Mouse (Mus musculus): ENCODE data around the gene Capn2.

Capn2 gene

DNA sequence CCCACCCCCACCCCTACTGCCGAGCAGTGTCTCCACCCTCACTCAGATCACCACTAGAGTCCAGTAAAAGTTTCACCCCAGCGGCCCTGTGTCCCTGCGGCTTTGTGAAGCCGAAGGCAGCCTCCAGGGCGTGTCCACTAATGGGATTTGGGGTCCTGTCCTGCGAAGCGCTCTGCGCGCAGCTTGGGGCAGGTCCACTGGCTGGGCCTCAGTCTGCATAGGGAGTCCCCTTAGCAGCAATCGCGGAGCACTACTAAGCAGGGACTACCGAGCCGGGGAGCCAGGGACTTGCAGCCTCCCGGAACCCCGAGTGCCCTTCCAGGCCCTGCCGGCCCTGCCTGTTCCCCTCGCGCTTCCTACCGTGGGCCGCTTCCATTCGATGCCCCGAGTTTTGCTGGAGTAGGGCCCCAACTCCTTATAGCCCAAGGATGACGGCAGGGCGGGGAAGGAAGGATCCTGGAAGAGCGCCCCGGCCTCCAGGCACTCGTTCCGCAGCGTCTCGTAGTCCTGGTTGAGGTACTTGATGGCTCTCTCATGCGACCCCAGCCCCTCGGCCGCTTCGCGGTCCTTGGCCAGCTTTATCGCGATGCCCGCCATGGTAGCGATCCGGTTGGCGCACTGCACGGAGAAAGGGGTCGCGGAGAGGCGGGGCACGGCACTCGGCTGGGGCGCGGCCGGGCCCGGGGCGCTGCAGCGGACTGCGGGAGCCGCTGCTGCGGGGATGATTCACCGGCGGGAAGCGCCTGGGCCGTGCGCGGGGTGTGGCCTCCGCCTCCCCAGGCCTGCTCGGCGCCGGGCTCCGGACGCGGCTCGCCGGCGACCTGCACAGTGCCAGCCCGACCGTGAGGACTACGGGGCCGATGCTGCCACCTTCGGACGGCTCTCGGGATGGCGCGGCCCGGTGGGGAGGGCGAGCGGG, at the start of gene Capn2:
TSS of gene Capn2 (minus strand) at position 851 of the 919 bp plus-strand sequence.
- peak; percentile 90 for ATAC-seq (ENCODE audit: insufficient number of reproducible peaks, low FRiP score, low TSS enrichment)

- ATAC-seq (ENCODE audit: insufficient number of reproducible peaks, low FRiP score, low TSS enrichment) = no peak
These were observed 48.0 kb upstream of the Capn2 start for GRCm38 (mm10) chr1:182565351-182565835.

- no peak for ATAC-seq (ENCODE audit: insufficient number of reproducible peaks, low FRiP score, low TSS enrichment)
These were observed 47.2 kb upstream of the Capn2 start, which contains the start of gene Capn8 for GRCm38 (mm10) chr1:182564408-182565120. TSS of gene Capn8 (plus strand) at chr1:182565007.

DNA sequence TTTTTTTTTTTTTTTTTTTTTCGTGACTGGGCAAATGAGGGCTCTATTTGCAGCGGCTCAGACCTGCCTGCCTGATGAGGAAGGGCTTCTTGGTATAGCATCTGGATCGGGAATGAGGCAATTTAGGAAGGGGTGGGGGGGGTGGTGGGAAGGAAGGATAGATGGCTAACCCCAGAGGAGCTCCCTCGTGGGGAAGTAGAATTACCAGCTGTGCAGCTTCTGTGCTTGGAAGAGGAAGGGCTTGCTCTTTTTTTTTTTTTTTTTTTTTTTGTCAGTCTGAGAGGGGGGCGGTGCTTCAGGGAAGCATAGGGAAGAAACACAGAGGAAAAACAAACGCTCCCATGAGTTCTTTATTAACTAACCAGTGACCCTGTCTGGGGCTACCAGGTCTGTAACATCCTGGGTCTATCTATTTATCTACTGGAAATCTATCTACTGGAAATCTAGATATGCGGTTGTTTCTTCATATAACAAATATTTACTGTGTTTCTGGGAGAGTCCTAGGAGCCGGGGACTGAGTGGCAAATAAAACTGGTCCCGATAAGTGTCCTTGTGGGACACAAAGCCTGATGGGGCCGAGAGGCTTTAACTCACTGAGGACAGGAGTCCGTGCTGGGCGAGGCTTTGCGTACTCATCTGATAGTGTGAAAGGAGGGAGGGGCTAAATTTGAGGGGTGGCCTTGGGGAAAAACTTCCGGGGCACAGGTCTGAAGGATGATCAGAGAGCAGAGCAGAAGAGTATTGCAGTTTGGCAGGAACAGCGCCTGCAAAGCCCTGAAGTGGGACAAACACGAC, 45.4 kb upstream of the Capn2 start:
- ATAC-seq (ENCODE audit: insufficient number of reproducible peaks, low FRiP score, low TSS enrichment) = no peak

DNA sequence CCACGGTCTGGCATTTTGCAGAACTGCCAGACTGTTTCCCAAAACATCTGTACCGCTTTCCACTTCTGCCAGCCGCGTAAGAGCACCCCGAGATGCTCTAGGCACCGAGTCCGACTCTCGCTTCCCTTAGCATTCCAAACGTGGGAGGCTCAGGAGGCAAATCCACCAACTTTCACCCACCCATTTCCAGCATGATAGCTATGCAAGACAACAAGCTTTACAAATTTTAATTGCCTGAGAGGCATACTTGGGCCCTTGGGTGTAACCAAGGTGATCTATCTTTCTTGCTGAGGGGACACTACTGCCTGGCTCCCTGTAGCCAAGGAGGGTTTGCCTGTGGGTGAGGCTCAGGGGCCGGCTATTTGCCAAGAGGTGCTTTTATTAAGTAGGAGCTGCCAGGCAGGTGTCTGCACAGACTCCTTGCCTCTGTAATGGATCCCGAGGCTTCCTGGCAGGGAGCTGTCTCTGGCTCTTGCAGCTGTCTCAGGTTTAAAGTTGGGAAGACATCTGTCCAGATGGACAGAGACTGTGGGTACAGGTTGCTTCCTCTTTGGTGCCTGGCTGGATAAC, 44.6 kb upstream of the Capn2 start:
- no peak for ATAC-seq (ENCODE audit: insufficient number of reproducible peaks, low FRiP score, low TSS enrichment)

DNA sequence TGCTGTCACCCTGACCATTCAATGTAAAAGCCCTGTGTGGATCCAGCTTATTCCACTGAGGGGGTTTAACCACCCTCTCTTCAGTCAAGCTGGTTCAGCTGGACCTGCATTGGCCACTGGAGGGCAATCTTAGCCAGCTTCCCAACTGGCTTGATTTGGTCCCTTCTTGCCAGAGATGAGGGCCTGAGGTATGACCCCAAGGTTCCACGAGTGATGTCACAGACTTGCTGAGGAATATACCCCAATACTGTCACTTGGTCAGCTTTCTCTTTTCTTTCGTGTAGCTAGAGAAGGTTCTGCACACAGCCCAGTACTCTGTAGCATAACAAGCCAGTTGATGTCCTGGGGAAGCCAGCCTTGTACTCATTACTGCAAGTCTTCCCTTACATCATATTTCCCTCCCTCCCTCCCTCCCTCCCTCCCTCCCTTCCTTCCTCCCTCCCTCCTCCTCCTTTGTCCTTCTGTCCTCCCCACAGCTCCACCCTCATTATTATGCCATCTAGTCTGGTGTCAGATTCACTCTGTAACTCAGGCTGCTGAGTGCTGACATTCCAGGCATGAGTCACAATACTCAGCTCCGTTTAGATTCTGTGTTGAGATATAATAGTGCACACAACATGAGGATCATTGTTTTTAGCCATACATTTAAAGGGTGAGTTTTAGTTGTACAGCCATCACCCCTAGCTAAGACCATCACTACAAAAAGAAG, 43.1 kb upstream of the Capn2 start:
- ATAC-seq (ENCODE audit: insufficient number of reproducible peaks, low FRiP score, low TSS enrichment) = no peak

DNA sequence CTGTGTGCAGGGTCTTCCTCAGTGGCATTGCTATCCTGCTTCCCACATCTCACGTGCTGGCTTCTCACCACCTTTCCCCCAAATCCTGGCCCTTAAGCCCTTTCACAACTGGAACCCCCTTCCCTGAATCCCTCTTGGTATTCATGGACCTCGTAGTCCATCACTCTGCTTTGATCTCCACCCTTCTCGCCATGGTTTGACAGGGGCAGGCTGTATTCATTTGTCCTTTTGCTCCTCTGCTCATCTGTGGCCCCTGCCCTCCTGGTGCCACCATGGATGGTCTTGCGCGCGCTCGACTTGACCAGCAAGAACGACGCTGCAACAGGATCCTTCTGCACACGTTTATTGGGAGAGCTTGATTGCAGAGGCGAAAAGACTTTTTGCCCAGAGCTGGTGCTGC, 42.1 kb upstream of the Capn2 start:
- no peak for ATAC-seq (ENCODE audit: insufficient number of reproducible peaks, low FRiP score, low TSS enrichment)

DNA sequence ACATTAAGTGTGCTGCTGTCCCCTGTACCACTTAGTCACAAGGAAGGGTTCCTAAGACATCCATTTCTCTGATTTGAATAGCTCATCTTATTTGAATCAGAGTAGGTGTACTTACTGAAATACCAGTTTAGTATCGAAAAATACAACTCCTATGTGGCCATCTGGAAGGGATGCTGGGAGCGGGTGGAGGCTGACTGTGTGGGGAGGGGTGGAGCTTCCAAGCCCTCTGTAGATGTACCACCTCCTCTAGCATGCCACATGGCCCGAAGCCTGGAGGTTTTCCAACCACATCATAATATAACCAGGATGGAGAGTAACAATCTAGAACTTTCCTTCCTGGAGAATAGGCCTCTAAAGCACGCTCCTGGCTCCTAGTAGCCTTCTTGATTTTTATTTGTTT, 40.9 kb upstream of the Capn2 start:
- ATAC-seq (ENCODE audit: insufficient number of reproducible peaks, low FRiP score, low TSS enrichment) = no peak

DNA sequence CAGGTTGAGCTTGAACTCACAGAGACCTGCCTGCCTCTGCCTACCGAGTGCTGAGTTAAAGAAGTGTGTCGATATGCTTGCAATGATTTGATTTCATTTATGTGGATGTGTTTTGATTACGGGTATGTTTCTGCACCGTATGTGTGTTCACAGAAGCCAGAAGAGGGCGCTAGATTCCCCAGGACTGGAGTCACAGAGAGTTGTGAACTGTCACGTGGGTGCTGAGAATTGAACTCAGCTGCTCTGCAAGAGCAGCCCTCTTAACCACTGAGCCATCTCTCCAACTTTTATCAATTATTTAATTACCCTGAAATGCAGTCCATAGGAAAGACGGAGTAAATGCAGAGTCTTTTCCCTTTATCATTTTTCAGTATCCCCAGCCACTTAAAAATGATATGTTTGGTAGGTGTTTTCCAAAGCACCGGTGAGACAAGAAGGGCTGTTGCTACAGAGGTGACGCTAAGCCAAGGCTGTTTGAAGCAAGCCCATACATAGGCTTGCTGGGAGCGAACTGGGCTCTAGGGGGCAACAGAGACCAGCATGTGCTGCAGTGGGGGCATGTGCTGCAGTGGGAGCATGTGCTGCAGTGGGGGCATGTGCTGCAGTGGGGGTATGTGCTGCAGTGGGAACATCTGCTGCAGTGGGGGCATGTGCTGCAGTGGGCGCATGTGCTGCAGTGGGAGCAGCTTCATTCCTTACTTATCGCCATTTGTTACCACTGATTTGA, 36.4 kb upstream of the Capn2 start:
- ATAC-seq (ENCODE audit: insufficient number of reproducible peaks, low FRiP score, low TSS enrichment) = peak; percentile 90

GRCm38 (mm10) chr1:182550761-182551160, 33.4 kb upstream of the Capn2 start:
- no peak for ATAC-seq (ENCODE audit: insufficient number of reproducible peaks, low FRiP score, low TSS enrichment)

GRCm38 (mm10) chr1:182543906-182544305, 26.5 kb upstream of the Capn2 start:
- ATAC-seq (ENCODE audit: insufficient number of reproducible peaks, low FRiP score, low TSS enrichment) = no peak

DNA sequence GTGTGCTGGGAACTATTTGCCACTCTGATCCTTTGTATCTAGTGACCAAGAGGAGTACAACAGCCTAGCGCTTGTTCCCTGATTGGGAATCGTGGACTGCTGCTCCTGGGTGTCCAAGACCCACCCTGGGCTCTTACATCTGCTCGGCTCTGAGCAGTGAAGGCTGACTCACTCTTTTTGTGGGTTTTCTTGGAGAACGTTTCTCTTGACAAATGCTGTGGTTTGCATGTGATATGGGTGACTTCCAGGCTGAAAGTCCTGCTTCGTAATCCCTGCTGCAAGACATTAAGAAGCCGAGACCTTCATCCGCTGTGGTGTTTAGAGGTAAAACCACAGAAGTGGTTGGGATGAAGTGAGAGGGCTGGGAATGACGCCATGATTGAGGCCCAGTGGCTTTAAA, 25.7 kb upstream of the Capn2 start:
- no peak for ATAC-seq (ENCODE audit: insufficient number of reproducible peaks, low FRiP score, low TSS enrichment)

GRCm38 (mm10) chr1:182542110-182542509, 24.7 kb upstream of the Capn2 start:
- ATAC-seq (ENCODE audit: insufficient number of reproducible peaks, low FRiP score, low TSS enrichment) = no peak

DNA sequence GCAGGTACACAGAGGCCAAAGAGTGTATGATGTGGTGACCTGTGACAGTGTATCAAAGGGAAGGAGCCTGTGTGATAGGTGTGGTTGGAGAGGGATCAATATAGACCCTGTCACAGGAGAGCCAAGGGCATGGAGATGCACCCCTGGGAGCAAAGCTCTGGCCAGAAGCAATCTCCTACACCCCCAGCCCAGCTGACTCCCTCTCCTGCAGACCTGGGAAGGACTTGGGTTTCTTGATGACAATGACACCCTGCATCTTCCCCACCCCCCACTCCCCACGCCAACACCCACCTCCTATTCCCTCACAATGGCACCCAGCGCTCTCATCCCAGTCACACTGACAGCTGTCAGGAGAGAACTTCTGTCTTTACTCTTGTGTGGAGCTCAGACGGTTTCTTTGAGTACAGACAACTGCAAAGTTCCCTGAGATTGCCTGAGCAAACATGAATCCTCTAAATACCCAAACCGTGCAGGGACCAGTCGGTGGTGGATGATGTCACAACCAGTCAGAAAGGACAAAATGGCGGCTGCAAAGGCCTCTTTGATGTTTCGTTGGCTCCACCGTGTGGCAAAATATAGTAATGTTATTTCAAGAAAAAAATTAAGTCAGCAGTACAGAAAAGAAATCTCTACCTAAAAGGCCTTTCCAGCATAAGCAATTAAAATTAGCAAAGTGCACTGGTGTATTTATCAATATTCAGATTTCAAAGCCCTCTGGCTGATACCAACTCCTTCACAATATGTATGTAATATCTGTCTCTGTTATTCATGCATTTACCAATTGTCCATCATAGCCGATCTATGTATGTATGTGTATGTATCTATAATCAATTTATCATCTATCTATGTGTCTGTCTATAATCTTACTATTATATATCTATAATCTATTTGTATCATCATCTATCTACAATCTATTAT, 21.9 kb upstream of the Capn2 start:
- ATAC-seq (ENCODE audit: insufficient number of reproducible peaks, low FRiP score, low TSS enrichment) = peak; percentile 91

GRCm38 (mm10) chr1:182535080-182535481, 17.7 kb upstream of the Capn2 start:
- ATAC-seq (ENCODE audit: insufficient number of reproducible peaks, low FRiP score, low TSS enrichment) = no peak

DNA sequence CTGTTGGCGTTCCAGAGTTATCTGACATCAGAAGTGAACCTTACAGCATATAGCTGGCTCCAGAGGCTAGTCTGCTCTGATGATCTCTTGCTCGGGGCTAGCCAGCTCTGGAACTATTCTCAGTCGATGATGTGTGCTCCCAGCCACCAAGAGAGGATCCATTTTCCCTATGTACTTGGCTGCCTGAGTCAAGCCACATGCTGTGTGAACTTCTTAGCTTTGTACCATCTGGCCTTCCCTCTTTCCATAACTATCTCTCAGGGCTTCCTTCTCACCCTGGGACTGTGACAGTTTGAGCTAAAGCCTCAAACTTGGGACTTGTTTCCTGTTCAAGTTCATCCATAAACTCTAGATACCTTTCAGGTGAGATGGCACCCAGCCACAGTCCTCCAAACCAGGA, 16.2 kb upstream of the Capn2 start:
- ATAC-seq (ENCODE audit: insufficient number of reproducible peaks, low FRiP score, low TSS enrichment) = no peak

- no peak for ATAC-seq (ENCODE audit: insufficient number of reproducible peaks, low FRiP score, low TSS enrichment)
These were observed 10.8 kb upstream of the Capn2 start for GRCm38 (mm10) chr1:182527921-182528858.

All from cerebellum, adult (tissue).